Mouse (Mus musculus): Measurements from ENCODE around the gene Myoz2.

Myoz2 gene

GRCm38 (mm10) chr3:123001053-123001452 is 33.8 kb downstream of the Myoz2 start:
- no peak for DNase-seq

- DNase-seq = no peak
Observed at GRCm38 (mm10) chr3:122998511-122998910, 36.3 kb downstream of the Myoz2 start.

GRCm38 (mm10) chr3:122996968-122997367 is 37.8 kb downstream of the Myoz2 start:
- DNase-seq = no peak

- no peak for DNase-seq
Observed at GRCm38 (mm10) chr3:122986906-122987305, 47.9 kb downstream of the Myoz2 start.

- DNase-seq = no peak
Observed at GRCm38 (mm10) chr3:122986386-122986785, 48.4 kb downstream of the Myoz2 start.

- peak; percentile 12 to 28 for DNase-seq
Observed at GRCm38 (mm10) chr3:122985183-122985944, 49.5 kb downstream of the Myoz2 start.

- peak; percentile 99 for DNase-seq
Observed at GRCm38 (mm10) chr3:122984249-122985182, 50.3 kb downstream of the Myoz2 start, which contains the start of gene Usp53. Gene Usp53, minus strand, starts transcription at chr3:122984510.

- no peak for DNase-seq
Observed at GRCm38 (mm10) chr3:122983849-122984248, 51.0 kb downstream of the Myoz2 start.

GRCm38 (mm10) chr3:122975964-122976363 is 58.9 kb downstream of the Myoz2 start:
- no peak for DNase-seq

- no peak for DNase-seq
Observed at GRCm38 (mm10) chr3:122975363-122975762, 59.5 kb downstream of the Myoz2 start.

- no peak for DNase-seq
Observed at GRCm38 (mm10) chr3:122974833-122975232, 60.0 kb downstream of the Myoz2 start.

- DNase-seq = no peak
Observed at GRCm38 (mm10) chr3:122972126-122972822, 62.5 kb downstream of the Myoz2 start.

- DNase-seq = no peak
Observed at GRCm38 (mm10) chr3:122968391-122968790, 66.4 kb downstream of the Myoz2 start.

- no peak for DNase-seq
Observed at GRCm38 (mm10) chr3:122964301-122964700, 70.5 kb downstream of the Myoz2 start.

Measured in cerebellum, postnatal 10 days (tissue).